Mouse (Mus musculus) ES-Bruce4 (cell line): ENCODE measurements around the gene Tnfsf13.

ENCODE experiments used
- CTCF ChIP-seq: IDR thresholded peaks from one replicate; pipeline ENCODE4 v1.8.1; 2011; ENCODE audit warnings: low read depth, low read length
- EP300 ChIP-seq: IDR thresholded peaks from 2 replicates; pipeline ENCODE4 v1.6.1; 2011; ENCODE audit warnings: low read depth, low read length; ENCODE audit not compliant: insufficient read depth

DNA sequence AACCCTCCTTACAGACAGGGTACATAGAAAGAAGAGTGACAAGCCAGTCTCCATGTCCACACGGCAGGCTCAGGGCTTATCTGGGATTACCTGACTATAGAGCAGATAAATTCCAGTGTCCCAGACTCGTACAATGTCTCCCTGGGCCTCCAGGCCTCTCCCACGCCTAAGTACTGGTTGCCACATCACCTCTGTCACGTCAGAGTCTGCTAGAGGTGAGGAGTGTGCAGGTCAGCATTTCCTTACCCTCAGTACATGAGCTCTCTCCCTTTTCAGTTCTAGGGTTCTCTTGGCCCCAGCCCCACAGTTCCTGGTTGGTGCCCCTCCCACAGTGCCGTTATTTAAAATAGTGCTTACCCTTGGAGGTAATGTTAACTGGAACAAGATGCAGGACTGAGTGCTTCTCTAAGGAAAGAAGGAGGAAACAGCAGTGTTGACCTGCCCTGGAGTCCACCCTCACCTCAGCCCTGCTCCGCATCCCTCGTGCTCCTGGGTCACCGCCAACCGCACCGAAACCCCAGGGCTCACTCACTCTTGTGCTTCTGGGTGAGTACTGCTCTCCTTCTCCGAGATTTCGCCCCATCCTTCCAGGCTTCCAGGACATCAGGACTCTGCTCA lies 1.3 kb downstream of the Tnfsf13 start:
- TF ChIP-seq EP300: no peak
- TF ChIP-seq CTCF: no peak
